Mouse (Mus musculus): ENCODE data around the gene Dgkg. TPM values are rescaled to one million over a fixed set of nuclear protein-coding genes. Genes with fewer than 3 reads are reported as not detected.

Dgkg gene
- total RNA-seq, 2 experiments from 2014 or later = 2.2 to 2.9 TPM

GRCm38 (mm10) chr16:22545799-22546198, 111.2 kb downstream of the Dgkg start:
- no peak for DNase-seq

- peak; percentile 30 to 50 for DNase-seq
Measured at GRCm38 (mm10) chr16:22545016-22545561, 111.9 kb downstream of the Dgkg start.

DNA sequence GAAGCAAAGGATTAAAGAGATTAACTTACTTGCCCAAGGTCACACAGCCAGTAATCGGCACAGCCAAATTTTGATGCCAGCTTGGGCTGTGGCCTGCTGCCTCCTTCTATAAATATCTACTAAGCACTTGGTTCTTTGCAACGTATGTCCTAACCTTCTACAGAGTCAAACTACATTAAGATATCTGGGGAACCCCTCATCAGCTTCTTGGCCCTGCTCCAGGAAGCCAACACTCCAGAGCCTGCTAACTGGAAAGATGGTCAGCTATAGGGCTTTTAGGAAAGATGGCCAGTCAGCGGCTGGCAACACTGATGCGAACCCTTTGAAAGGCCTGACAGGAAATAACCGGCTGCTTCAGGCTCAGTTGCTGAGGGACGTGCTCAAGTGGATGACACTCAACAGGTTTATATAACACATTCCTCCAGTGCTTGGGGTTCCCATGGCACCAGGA, 114.3 kb downstream of the Dgkg start:
- DNase-seq = no peak

GRCm38 (mm10) chr16:22539275-22539674, 117.7 kb downstream of the Dgkg start:
- no peak for DNase-seq

DNA sequence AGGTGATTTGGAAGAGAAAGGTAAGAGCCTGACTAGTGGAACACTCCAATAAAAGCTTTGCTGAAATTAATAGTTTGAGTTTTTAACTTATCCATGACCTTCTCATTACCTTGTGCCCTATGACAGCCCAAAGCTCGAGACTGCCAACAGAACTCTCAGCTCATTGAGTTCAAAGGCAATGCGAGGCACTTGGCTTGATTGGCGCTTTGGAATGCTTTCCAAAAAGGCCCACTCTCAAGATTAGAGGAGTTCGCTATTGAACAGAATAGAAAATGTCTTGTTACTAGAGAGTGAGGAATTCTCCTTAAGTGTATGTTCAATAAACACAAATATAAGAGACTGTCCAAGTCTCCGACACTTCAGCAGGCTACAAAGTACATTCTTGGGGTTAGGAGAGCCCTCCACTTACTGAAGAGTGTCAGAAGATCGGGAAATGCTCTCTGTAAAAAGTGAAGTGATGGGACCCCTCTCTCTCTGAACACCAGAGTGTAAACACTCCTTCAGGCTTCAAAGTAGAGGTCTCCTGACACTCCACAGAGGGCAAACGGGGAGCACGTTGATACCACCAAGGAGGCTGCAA, 120.3 kb downstream of the Dgkg start:
- DNase-seq = no peak

DNA sequence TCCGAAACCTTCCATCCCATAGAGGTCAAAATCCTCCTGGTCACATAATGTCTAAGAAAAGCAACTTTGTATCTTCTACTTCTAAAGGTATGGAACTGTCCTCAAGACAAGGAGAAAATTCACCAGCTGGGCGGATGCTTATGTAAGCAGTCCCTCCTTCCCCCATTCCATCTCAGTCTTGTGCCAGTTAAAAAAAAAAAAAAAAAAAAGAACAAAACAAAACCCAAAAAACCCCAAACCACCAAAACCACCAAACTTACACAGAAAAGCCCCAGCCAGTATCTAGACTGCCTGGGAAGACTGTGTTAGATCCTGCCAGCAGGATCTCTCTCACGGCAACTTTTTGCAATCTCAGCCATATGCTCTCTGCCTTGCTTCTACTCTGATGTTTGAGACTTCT, 123.9 kb downstream of the Dgkg start:
- DNase-seq = no peak

DNA sequence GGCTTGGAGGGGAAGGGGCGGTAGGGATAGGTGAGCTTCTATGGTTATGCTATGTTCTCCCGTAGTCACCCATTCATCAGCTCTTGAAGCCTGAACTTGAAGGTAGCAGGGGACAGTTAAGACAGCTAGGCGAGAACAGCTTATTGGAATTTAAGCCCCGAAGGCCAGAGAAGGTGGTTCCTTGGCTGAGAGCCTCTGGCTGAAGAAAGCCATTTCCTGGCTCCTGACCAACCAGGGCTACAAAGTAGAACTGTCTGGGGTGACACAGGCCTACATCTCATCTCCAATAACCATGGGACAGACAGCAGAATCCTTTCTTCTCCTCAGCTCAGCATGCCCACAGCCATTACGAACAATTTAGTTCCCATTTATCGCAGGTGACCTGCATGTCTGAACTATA, 125.2 kb downstream of the Dgkg start:
- DNase-seq = peak in 1 of 2 experiments; percentile 35

GRCm38 (mm10) chr16:22531041-22531440, 126.0 kb downstream of the Dgkg start:
- DNase-seq = no peak

GRCm38 (mm10) chr16:22527499-22527939, 129.5 kb downstream of the Dgkg start:
- no peak for DNase-seq

DNA sequence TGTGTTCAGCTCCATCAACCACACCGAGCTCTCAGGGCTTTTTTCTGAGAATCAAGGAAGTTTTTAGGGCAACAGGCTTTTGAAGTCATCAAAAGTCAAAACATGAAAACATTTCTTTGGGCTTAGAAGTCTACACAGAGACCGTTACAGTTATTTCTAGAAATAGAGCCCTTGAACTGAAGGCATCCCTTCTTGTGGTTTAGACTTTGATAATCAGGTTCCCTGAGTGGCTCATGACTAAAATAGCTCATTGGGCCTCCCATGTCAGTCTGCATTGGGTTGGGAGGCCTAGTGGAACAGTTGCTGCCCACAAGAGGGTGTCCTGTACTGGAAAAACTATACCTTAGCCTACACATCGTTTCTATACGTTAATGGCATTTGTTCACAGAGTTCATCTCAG, 130.6 kb downstream of the Dgkg start:
- no peak for DNase-seq

GRCm38 (mm10) chr16:22517431-22518384, 139.3 kb downstream of the Dgkg start:
- DNase-seq = peak; percentile 84 to 85

GRCm38 (mm10) chr16:22515476-22515875, 141.5 kb downstream of the Dgkg start:
- no peak for DNase-seq

DNA sequence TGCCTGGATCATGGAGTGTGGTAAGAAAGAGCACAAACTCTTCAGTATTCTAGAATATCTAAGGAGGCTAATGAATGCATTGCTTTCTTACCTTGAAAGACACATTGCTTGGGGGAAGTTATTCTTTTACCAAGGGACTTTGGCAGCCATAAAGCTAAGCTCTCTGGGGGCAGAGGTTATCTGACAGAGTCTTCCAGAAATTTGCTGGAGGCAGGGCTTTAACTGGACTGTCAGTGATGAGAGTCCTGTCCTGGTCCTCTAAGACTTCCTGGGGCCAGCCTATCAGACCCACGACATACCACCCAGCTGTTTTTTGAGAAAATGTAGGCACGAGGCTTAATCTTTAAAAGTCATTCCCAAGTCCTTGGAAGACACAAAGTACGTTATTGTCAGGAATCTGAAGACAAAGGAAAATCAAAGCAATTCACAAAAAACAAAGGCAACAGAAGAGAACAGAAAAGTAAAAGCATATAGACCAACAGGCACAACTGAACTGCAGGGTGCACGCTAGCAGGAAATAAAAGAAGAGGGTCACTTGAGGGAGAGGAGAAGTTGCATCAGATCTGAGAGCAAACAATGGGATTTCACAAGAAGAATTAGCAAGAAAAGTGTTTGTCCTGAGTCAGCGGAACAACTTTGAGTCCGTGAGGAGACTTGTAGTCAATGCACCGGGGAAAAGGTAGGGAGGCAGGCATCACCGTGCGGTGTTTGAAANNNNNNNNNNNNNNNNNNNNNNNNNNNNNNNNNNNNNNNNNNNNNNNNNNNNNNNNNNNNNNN, 146.0 kb downstream of the Dgkg start:
- DNase-seq = no peak

DNA sequence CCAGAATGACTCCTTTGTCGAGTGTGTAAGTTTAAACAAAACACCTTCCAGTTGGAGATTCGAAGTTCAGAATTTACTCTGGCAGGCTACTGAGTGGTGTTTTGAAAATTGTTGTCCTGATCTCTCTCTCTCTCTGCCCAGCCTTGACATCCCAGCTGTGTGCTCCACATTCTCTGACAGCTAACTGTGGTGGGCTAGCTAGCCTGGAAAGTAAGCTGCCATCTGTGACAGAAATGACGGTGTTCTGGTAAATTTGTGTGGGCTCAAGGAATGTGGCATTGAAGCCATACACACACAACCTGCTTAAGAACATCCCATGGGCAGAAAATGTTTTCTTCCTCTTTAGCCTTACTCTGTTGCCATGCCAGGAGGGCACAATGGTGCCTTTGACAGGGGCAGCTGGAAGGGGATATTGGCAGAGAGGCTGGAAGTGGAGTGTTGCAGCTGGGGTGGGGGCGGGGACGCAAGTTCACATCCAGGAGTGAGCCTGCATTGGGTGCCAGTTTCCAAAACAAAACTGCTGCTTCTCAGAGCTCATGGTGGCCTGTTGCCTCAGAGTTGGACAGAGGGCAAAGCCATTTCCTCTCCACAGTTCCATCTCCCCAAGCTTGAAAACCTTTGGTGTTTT, 148.0 kb downstream of the Dgkg start:
- no peak for DNase-seq

GRCm38 (mm10) chr16:22505656-22506055, 151.4 kb downstream of the Dgkg start:
- no peak for DNase-seq

DNA sequence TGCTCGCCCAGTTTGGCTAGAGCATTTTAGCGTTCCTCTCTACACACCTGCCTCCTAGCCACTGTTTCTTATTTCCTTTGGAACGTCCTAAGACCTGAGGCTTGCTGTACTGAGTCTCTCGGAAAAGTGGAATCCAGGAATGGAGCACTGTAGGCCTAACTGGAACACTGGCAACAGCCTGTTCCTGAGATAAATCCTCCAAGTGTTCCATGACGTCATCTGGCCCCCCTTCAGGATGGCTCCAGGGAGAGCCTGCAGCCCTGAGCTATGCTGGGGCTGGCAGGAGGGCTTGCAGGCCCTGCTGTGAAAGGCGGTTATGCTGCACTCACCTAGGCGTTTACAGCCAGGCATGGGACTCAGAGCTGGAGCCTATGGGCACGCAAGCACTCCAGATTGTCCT, 152.2 kb downstream of the Dgkg start:
- peak; percentile 63 to 76 for DNase-seq

DNA sequence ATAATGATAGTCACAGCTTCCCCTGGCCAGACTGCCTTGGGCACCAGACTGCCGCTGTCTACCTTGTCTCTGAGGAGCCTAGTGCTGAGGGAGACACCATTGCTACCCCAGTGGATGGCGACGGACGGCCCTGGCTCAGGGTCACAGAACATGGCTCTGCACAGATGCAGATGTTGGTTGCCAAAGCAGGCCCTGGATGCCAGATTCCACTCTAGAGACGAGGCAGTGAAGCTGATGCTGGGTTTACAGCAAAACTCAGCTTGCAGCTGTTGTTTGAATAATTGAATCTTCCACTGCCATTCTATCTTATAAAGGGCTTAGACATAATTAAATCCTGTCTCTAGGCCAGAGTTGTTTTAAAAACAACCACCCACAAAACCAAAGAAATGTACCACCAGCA, 153.0 kb downstream of the Dgkg start:
- peak in 1 of 2 experiments; percentile 3 for DNase-seq

DNA sequence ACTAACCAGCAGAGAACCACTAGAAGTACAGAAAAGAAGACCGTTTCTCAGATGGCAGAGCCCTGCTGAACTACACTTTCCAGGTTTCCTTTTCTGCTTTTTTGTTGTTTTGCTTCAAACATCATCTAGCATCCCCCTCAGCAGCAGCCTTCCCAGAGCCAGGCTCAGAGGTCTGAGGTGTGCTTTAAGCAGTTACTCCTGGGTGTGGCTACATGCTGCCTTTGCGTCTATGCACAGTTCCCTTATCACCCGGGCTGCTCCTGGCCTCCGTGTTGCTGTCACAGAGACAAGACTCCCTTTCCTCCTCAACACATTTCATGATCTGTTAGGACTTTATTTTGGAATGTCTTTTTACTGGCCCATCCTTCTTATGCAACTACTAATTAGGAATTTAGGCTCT, 153.6 kb downstream of the Dgkg start:
- no peak for DNase-seq

- no peak for DNase-seq
Measured at GRCm38 (mm10) chr16:22501855-22502254, 155.2 kb downstream of the Dgkg start.

- no peak for DNase-seq
Measured at GRCm38 (mm10) chr16:22500561-22500960, 156.5 kb downstream of the Dgkg start.

DNA sequence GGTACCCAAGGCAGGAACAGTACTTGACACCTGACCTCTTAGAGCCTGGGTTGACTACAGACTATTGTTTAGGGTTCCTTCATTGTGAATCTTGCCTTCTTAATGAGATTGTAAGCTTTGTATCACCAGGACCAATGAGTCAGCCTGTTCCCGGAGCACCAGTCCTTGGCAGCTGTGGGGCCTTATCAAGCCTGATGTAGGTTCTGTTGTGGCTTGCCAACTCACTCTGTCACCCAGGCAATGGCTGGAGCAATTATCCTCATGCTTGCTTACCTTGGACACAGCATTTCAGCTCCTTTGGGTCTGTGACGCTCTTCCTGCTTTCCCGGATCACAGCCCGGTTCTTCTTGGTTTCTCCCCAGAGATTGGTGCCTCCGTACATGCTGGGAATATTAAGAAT, 157.1 kb downstream of the Dgkg start:
- DNase-seq = peak; percentile 53 to 64

GRCm38 (mm10) chr16:22499447-22499846, 157.6 kb downstream of the Dgkg start:
- no peak for DNase-seq

Data from adrenal gland, postnatal 36 days (tissue).